Mouse (Mus musculus) telencephalon, adult 2 months (tissue): ENCODE data around the gene Pnkd.
"Not testable (repeated sequence)": the region's sequence is repeated elsewhere in the genome, so short reads cannot be mapped to it uniquely, and the experiment has no call there.

Experiments
- DNase-seq: peaks from one replicate; pipeline ENCODE4 v3.0.0-alpha.2; 2011; ENCODE audit warnings: low read depth, low spot score

The Pnkd gene

GRCm38 (mm10) chr1:74387386-74387988, 102.8 kb downstream of the Pnkd start:
- DNase-seq = no peak

- no peak for DNase-seq
Observed at GRCm38 (mm10) chr1:74388398-74388920, 103.7 kb downstream of the Pnkd start.

GRCm38 (mm10) chr1:74389831-74390286, 105.1 kb downstream of the Pnkd start:
- no peak for DNase-seq

- no peak for DNase-seq
Observed at GRCm38 (mm10) chr1:74390287-74390906, 105.7 kb downstream of the Pnkd start.

- DNase-seq = peak; percentile 87
Observed at GRCm38 (mm10) chr1:74390924-74391748, 106.4 kb downstream of the Pnkd start, which contains the start of gene Ctdsp1. TSS of gene Ctdsp1 (plus strand) at chr1:74391509.

- no peak for DNase-seq
Observed at GRCm38 (mm10) chr1:74391844-74392441, 107.2 kb downstream of the Pnkd start.

GRCm38 (mm10) chr1:74392446-74392994, 107.8 kb downstream of the Pnkd start:
- no peak for DNase-seq

- DNase-seq = no peak
Observed at GRCm38 (mm10) chr1:74393010-74393409, 108.3 kb downstream of the Pnkd start.

- no peak for DNase-seq
Observed at GRCm38 (mm10) chr1:74393697-74394096, 109.0 kb downstream of the Pnkd start.

- DNase-seq = no peak
Observed at GRCm38 (mm10) chr1:74394311-74394710, 109.6 kb downstream of the Pnkd start.

- no peak for DNase-seq
Observed at GRCm38 (mm10) chr1:74394858-74395257, 110.1 kb downstream of the Pnkd start.

GRCm38 (mm10) chr1:74395290-74395689, 110.6 kb downstream of the Pnkd start:
- DNase-seq = no peak

- not testable (repeated sequence) for DNase-seq
Observed at GRCm38 (mm10) chr1:74396456-74397222, 111.9 kb downstream of the Pnkd start.

GRCm38 (mm10) chr1:74397268-74397918, 112.7 kb downstream of the Pnkd start:
- peak; percentile 79 for DNase-seq

- peak; percentile 46 for DNase-seq
Observed at GRCm38 (mm10) chr1:74397919-74398451, 113.3 kb downstream of the Pnkd start.

- DNase-seq = no peak
Observed at GRCm38 (mm10) chr1:74400531-74400930, 115.8 kb downstream of the Pnkd start.

- DNase-seq = no peak
Observed at GRCm38 (mm10) chr1:74401015-74401702, 116.4 kb downstream of the Pnkd start.
